Mouse (Mus musculus) brain, embryonic 14.5 days (tissue): Measurements from ENCODE around the gene Sdc1.
A peak's percentile ranks its signal among the peaks of the same experiment; 100 is the strongest.

Experiments used
- CTCF ChIP-seq: fragments of 200-500 bp; IDR thresholded peaks from 2 replicates; pipeline ENCODE4 v1.5.1; 2012; ENCODE audit warnings: inconsistent platforms, mild to moderate bottlenecking, moderate library complexity, borderline replicate concordance; ENCODE audit not compliant: insufficient read depth, insufficient read length; ENCODE audit errors: extremely low read depth
- POLR2A ChIP-seq: fragments of 200-500 bp; IDR thresholded peaks from 2 replicates; pipeline ENCODE4 v1.6.1; 2012; ENCODE audit warnings: mild to moderate bottlenecking, inconsistent platforms, borderline replicate concordance; ENCODE audit not compliant: poor library complexity, insufficient read depth, insufficient read length, severe bottlenecking; ENCODE audit errors: extremely low read depth

DNA sequence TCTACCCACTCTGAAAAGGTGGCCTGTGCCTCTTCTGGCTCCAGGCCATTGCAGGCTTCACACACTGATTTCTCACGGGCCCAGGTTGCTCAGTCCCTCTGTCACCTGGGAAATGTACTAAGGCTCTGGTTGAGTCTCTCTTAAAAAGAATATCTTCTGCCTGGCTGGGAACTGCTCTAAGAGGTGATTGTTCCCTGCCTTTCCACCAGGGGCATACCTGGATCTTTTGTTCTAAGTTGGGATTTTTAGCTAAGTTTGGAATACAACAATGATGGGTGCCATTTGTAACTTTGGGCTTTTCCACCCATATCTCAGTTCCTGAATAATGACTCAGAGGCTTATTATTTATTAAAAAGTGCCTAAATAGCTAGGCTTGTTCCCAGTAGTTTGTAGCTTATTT lies 44.2 kb upstream of the Sdc1 start:
- peak; percentile 14; the same call in 1 of the 2 replicates for TF ChIP-seq CTCF
- no peak for TF ChIP-seq POLR2A
